Mouse (Mus musculus) ES-E14 (cell line): ENCODE measurements at regions not wholly inside any gene's neighbourhood (a gene's known extent, or its start where the extent isn't known, plus 50 kb on each side); places are given as distances from the start of the nearest gene placed in this dataset.

Experiments
- CHD2 ChIP-seq: IDR thresholded peaks from 2 replicates; pipeline ENCODE4 v1.6.1; 2014; ENCODE audit warnings: mild to moderate bottlenecking, low read depth, low read length, inconsistent platforms
- HCFC1 ChIP-seq: IDR thresholded peaks from 2 replicates; pipeline ENCODE4 v1.6.1; 2012; ENCODE audit warnings: low read length, inconsistent platforms, borderline replicate concordance; ENCODE audit not compliant: insufficient read depth
- MAFK ChIP-seq: IDR thresholded peaks from 2 replicates; pipeline ENCODE4 v1.6.1; 2014; ENCODE audit warnings: mild to moderate bottlenecking, low read depth, low read length, inconsistent platforms; ENCODE audit not compliant: insufficient read depth
- ZC3H11A ChIP-seq: IDR thresholded peaks from 2 replicates; pipeline ENCODE4 v1.6.1; 2012; ENCODE audit warnings: low read depth, mild to moderate bottlenecking, inconsistent platforms, low read length, borderline replicate concordance
- ZNF384 ChIP-seq: IDR thresholded peaks from 2 replicates; pipeline ENCODE4 v1.6.1; 2012; ENCODE audit warnings: low read depth, low read length, inconsistent platforms

DNA sequence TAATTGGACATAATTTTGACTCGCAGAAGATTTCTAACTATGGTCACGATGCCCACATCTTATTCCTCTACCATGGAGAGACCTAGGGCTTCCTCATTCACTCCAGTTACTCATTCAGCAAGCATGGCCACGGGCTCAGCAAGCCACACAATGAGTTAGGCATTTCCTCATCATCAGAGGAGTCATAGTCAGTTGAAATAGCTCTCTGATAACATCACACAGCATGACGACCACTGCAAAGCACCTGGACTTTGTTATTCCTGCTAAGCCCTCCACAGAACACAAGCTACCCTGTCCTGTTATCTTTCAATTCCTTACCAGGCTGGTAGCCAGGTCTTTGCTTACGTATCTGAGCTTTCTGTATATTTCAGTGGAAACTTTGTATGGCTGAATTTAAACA is 141.6 kb downstream of the Mreg start:
- no peak for TF ChIP-seq ZC3H11A
- TF ChIP-seq ZNF384, result no peak
- no peak for TF ChIP-seq MAFK
- TF ChIP-seq HCFC1, result no peak
- no peak for TF ChIP-seq CHD2
